In the genomic region with DNA sequence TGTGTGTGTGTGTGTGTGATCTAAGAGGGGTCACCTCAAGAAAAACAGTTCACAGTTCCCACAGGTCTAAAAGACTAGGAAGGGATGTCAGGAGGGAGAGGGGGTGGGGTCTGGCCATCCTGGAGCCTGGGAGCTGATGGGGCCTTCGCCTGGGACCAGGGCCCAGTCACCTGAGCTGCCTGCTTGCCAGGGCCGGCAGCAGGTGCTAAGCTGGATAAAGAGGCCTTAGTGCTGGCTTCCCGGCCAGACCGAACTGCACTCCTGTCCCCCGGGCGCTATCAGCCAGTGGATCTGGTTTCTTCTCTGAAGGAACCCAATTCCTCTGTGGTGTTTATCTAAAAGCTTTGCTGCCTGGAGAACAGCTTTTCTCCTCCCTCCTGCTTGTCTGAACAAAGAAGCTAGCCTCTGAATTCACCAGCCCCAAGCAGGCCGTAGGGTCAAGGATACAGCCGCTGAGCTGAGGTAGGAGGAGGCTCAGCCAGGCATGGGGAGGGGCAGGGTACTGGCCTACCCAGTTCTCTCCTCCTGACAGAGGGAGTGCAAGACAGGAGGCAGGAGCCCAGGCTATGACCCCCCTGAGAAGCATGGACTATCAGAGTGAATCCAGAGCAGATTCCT, we compare ENCODE assay signal across 8 mouse cellular contexts. TPM values are rescaled to one million over a fixed set of nuclear protein-coding genes. Genes with fewer than 3 reads are reported as not detected.
DNase-seq lines count a peak whose midpoint lies in the region; ATAC-seq lines count a peak whose summit lies in the region.

No protein-coding gene starts in this region.

- peak; percentile 70 for DNase-seq in adrenal gland, adult 2 months
- DNase-seq in adrenal gland, postnatal 10 days, result no peak
- peak; percentile 70 for DNase-seq in ovary, adult 18-20 months (ENCODE audit: low spot score)
- no peak for DNase-seq in ovary, postnatal 10 days (ENCODE audit: low spot score)
- DNase-seq in kidney, postnatal 25 days, result peak; percentile 23 to 70
- DNase-seq in testis, postnatal 10 days (ENCODE audit: low spot score), result peak; percentile 60
- no peak for DNase-seq in spleen, postnatal 10 days (ENCODE audit: low spot score in 2 of 2)

- no peak for ATAC-seq in megakaryocyte progenitor cell, adult 5-6 weeks (replicated peaks; ENCODE audit: poor library complexity)

RNA-seq across cellular contexts. Expression of gene Klhl35, which starts 41.2 kb away (rescaled TPM):
- total RNA-seq in adrenal gland, adult 2 months (2021), result under 1 TPM in 1 of 2 experiments, not detected in 1; 0.59 TPM
- 1.3 TPM in 2 replicates for polyA plus RNA-seq in adrenal gland, adult 2 months (2012; rRNA removed)
- total RNA-seq in adrenal gland, postnatal 10 days (2021), result 1 to 10 TPM in 1 of 2 experiments, under 1 TPM in 1; 0.99 to 1.2 TPM
- 0.79 and 1.0 TPM in 2 replicates for total RNA-seq in megakaryocyte progenitor cell, adult 5-6 weeks (2015)
- total RNA-seq in megakaryocyte progenitor cell, adult 5-6 weeks (2017), result 1.2 TPM in 2 replicates

RNA-seq across cellular contexts. Expression of gene Gdpd5, which starts 43.4 kb away (rescaled TPM):
- 10 to 100 TPM in 1 of 2 experiments, 1 to 10 TPM in 1; 7.2 to 12.9 TPM for total RNA-seq in adrenal gland, adult 2 months (2021)
- polyA plus RNA-seq in adrenal gland, adult 2 months (2012; rRNA removed), result 26.6 TPM in 2 replicates
- 10 to 100 TPM; 11.5 to 16.6 TPM for total RNA-seq in adrenal gland, postnatal 10 days (2021)
- total RNA-seq in megakaryocyte progenitor cell, adult 5-6 weeks (2015), result 0.10 TPM in 1 of 2 replicates, not detected in the other
- total RNA-seq in megakaryocyte progenitor cell, adult 5-6 weeks (2017), result 0.08 TPM in 1 of 2 replicates, not detected in the other

RNA-seq across cellular contexts. Expression of gene Rps3, which starts 58.9 kb away (rescaled TPM):
- total RNA-seq in adrenal gland, adult 2 months (2021), result 100 to 1,000 TPM; 414 to 589 TPM
- 80.7 and 95.4 TPM in 2 replicates for polyA plus RNA-seq in adrenal gland, adult 2 months (2012; rRNA removed)
- 100 to 1,000 TPM; 554 to 575 TPM for total RNA-seq in adrenal gland, postnatal 10 days (2021)
- 1,629 and 1,793 TPM in 2 replicates for total RNA-seq in megakaryocyte progenitor cell, adult 5-6 weeks (2015)
- 2,248 and 2,565 TPM in 2 replicates for total RNA-seq in megakaryocyte progenitor cell, adult 5-6 weeks (2017)

Comparison
In these comparisons a context has a peak if more than half of its experiments do, and no peak if none do; other contexts are left out.
1. DNase-seq: peak in adrenal gland, adult 2 months (single experiment), ovary, adult 18-20 months (single experiment), kidney, postnatal 25 days (2 of 2) and testis, postnatal 10 days (single experiment); none in adrenal gland, postnatal 10 days (single experiment), ovary, postnatal 10 days (single experiment) and spleen, postnatal 10 days (0 of 2).
2. RNA of gene Gdpd5, which starts 43.4 kb away (total RNA-seq): 11.5 to 16.6 TPM in adrenal gland, postnatal 10 days and 7.2 to 12.9 TPM in adrenal gland, adult 2 months; 0.08 to 0.10 TPM in megakaryocyte progenitor cell, adult 5-6 weeks; every median in the first group is over 4 times any median in the second.